Mouse (Mus musculus): ENCODE data around the gene Ly75.

Ly75 gene

GRCm38 (mm10) chr2:60382858-60383669 is at the start of gene Ly75:
Gene Ly75 (minus strand): TSS chr2:60383303.
- peak; percentile 91 for DNase-seq

- DNase-seq, result no peak
These were observed 47.4 kb upstream of the Ly75 start for GRCm38 (mm10) chr2:60430315-60431021.

GRCm38 (mm10) chr2:60418075-60418474 is 35.0 kb upstream of the Ly75 start:
- peak; percentile 81 for DNase-seq

- no peak for DNase-seq
These were observed 31.2 kb upstream of the Ly75 start for GRCm38 (mm10) chr2:60414334-60414733.

- DNase-seq, result no peak
These were observed 30.0 kb upstream of the Ly75 start for GRCm38 (mm10) chr2:60413006-60413650.

- DNase-seq, result no peak
These were observed 28.1 kb upstream of the Ly75 start for GRCm38 (mm10) chr2:60411181-60411580.

GRCm38 (mm10) chr2:60409989-60410763 is 27.1 kb upstream of the Ly75 start:
- peak; percentile 8 for DNase-seq

- DNase-seq, result no peak
These were observed 26.1 kb upstream of the Ly75 start for GRCm38 (mm10) chr2:60409194-60409593.

GRCm38 (mm10) chr2:60407387-60407786 is 24.3 kb upstream of the Ly75 start:
- DNase-seq, result no peak

GRCm38 (mm10) chr2:60405431-60405830 is 22.3 kb upstream of the Ly75 start:
- DNase-seq, result no peak

- DNase-seq, result no peak
These were observed 21.7 kb upstream of the Ly75 start for GRCm38 (mm10) chr2:60404763-60405162.

- no peak for DNase-seq
These were observed 18.6 kb upstream of the Ly75 start for GRCm38 (mm10) chr2:60401694-60402093.

GRCm38 (mm10) chr2:60393786-60394185 is 10.7 kb upstream of the Ly75 start:
- no peak for DNase-seq

- no peak for DNase-seq
These were observed 9.2 kb upstream of the Ly75 start for GRCm38 (mm10) chr2:60392286-60392685.

GRCm38 (mm10) chr2:60387363-60387762 is 4.3 kb upstream of the Ly75 start:
- DNase-seq, result no peak

GRCm38 (mm10) chr2:60386835-60387234 is 3.7 kb upstream of the Ly75 start:
- DNase-seq, result no peak

GRCm38 (mm10) chr2:60384763-60385085 is 1.6 kb upstream of the Ly75 start:
- DNase-seq, result peak; percentile 41

- no peak for DNase-seq
These were observed 1.1 kb upstream of the Ly75 start for GRCm38 (mm10) chr2:60384083-60384762.

GRCm38 (mm10) chr2:60382346-60382745 is 757 bp downstream of the Ly75 start:
- DNase-seq, result no peak

- no peak for DNase-seq
These were observed 5.8 kb downstream of the Ly75 start for GRCm38 (mm10) chr2:60377260-60377659.

- no peak for DNase-seq
These were observed 7.4 kb downstream of the Ly75 start for GRCm38 (mm10) chr2:60375608-60376107.

GRCm38 (mm10) chr2:60375126-60375525 is 8.0 kb downstream of the Ly75 start:
- no peak for DNase-seq

Data from kidney, postnatal 14 days (tissue).